Mouse (Mus musculus): ENCODE data around the gene Isg20l2.

Isg20l2 gene

DNA sequence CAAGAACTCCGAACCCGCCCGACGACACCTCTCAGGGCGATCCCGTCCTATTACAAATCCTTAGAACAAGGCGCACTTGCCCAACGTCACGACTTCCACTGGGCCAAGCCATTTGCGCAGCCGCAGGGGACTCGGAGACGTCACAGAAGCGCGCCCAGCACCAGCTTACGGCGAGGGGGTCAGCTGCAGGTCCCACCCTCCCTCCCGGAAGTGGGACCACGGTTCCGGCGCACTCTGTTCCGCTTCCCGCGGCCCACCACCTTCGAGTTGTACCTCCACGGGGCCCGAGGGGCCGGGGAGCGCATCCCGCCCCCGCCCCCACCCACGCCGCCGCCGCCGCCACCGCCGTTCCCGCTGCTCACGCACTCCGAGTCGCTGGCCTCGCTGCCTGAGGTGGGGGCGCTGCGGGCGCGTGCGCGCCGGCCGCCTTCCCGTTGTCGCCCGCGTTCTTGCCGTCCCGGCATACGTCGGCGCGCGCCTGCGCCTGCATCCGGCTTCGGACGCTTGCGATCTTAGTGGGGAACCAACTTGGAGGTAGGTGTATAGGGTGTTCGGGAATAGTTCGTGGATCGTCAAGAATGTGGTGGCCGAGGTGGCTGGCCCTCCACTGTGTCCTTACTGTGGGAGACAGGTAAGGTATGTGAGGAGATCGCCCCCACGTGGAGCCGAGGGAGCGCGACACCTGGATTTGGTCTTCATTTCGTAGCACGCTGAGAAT lies at the start of gene Isg20l2, which contains the start of gene Rrnad1:
TSS of gene Isg20l2 (plus strand) at position 237 of the 718 bp plus-strand sequence.
TSS of gene Rrnad1 (minus strand) at position 640 of the 718 bp plus-strand sequence.
- TF ChIP-seq GATA4 (IDR thresholded peaks at IDR 0.05; ENCODE audit: insufficient replicate concordance, low read length), result no peak

DNA sequence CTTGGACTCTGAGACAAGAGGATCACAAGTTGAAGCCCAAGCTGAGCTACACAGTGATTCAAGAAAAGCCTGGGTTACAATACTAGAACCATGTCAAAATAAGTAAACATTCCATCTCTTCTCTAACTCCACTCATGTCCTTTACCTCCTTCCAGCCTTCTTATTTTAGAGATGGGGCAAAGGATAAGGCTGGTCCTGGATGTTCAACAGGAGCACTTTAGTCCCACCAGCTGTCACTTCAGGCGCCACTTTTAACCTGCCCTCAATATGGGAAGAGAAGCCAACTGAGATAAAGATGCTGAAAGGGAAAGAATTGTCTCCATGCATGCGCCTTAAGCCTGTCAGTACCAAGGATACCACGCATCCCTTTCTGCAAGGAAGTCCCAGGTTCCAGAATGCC lies 45.8 kb upstream of the Isg20l2 start:
- TF ChIP-seq GATA4 (IDR thresholded peaks at IDR 0.05; ENCODE audit: insufficient replicate concordance, low read length), result no peak

DNA sequence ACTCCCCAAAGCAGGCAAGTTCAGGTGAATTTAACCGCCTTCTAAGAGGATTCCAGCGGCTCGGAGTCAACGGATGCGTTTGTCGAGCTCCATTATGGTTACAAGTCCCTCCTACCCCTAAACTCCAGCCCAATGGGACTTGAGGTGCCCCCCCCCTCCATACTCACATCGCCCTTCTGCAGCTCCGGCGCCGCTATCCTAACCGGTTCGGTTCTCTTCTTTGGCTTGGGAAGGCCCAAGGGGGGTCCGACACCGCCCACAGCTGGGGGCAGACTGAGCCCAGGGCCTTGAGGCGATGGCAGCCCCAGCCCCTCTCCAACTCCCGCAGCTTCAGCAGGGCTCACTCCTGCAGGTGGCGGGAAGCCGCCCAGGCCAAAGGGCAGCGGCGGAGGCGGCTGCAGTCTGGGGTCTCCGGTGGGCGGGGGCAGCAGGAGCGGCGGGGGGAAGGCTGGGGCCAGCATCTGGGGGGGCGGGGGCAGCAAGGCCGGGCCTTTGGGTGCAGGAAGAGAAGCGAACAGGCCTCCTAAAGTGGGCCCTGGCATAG lies 45.3 kb upstream of the Isg20l2 start:
- no peak for TF ChIP-seq GATA4 (IDR thresholded peaks at IDR 0.05; ENCODE audit: insufficient replicate concordance, low read length)

DNA sequence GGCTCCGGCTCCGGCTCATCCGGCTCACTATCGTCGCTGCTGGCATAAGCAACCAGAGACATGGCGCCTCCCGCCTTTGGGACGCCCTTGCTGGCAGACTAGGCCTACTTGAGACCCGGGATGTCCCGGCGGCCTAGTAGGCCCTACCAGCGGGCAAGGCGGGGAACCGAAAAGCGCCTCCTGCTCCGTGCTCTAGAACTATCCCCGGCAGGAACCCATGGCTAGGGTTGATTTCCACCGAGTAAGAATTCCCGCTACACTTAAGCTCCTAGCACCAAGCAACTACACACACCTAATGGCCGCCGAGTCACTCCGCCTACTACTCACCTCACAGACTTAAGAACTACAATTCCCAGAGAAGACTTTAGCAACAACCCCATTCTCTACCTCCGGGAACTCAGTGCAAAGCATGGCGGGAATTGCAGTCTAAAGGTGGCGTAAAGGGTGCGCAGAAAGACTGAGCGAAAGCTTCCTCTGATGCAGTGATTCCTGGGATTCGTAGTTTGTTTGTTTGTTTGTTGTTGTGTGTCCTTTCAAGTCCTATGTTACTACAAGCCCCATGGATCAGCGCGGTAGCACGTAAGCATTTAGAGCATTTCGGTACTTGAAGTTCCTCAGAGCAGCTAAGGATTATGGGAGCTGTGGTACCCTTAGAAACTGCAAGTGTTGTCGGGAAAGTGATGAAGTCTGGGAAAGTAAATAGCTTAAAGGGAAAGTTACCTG lies 44.7 kb upstream of the Isg20l2 start, which contains the start of gene Prcc:
TSS of gene Prcc (minus strand) at position 328 of the 723 bp plus-strand sequence.
- TF ChIP-seq GATA4 (IDR thresholded peaks at IDR 0.05; ENCODE audit: insufficient replicate concordance, low read length), result no peak

DNA sequence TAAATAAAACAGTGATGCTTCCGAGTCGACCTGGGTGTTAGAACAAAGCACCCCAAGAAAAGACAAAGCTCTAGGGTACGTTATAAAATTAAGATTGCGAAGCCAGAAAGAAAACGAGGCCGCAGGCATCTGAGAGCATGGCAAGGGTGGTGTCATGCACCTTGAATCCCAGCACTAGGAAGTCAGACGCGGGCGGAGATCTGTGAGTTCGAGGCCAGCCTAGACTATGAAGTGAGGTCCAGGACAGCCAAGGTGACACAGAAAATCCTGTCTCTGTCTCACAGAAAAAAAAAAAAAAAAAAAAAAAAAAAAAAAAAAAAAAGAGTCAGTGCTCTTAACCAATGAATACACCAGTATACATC lies 44.1 kb upstream of the Isg20l2 start:
- no peak for TF ChIP-seq GATA4 (IDR thresholded peaks at IDR 0.05; ENCODE audit: insufficient replicate concordance, low read length)

DNA sequence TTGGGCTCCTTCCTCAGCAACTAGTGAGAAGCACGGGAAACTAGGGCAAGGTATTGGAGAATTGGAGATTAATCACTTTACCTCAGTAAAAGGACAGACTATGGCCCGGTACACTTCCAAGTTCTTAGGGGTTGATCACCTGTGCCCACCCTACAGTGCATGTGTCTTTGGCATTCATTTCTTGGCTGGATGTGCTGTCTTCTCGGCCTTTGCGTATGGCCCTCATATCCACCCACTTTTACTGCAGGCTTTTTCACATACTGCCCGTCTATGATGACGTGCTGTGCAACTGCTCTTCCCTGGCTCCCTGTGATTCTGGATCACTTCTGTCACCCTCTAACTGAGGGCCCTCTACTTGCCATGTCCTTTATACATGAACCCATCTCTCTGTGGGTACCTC lies 43.7 kb upstream of the Isg20l2 start:
- no peak for TF ChIP-seq GATA4 (IDR thresholded peaks at IDR 0.05; ENCODE audit: insufficient replicate concordance, low read length)

DNA sequence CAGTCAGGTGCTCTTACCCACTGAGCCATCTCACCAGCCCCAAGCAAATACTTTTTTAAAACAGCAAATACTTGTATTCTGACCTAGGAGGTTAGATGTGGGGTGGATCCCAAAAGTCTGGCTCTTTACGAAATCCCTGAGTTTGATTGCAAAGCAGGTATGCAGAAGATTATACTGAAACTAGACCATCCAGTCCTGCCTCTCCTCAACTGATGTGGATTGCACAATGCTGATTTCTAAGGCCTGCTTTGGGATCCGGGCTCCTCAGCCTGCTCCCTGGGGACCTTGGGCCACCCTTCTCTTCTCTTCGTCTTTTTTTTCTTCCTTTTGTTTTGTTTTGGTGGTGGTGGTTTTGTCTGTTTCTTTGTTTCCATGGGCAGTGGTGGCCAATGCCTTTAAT lies 38.6 kb upstream of the Isg20l2 start:
- TF ChIP-seq GATA4 (IDR thresholded peaks at IDR 0.05; ENCODE audit: insufficient replicate concordance, low read length), result no peak

DNA sequence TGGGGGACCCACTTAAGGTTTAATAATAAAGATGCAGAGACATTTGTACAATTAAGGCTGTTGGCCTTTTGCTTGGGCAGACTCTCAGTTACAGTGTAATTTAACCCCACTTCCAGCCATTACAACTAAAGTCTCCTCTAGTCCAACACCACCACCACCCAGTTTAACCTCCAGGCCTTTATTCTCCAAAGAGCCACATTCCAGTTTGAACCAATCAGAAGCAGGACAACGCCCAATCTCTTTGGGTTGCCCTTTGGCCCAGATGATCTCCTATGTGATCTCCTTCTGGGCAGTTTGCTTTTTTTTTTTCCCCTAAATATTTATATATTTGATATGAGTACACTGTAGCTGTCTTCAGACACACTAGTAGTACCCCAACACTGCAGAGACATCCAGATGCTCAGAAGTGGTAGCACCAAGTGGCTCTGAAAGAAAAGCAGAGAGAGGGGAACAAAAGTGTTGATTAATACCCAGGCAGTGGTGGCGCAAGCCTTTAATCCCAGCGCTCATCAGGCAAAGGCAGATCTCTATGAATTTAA lies 36.7 kb upstream of the Isg20l2 start:
- TF ChIP-seq GATA4 (IDR thresholded peaks at IDR 0.05; ENCODE audit: insufficient replicate concordance, low read length), result no peak

DNA sequence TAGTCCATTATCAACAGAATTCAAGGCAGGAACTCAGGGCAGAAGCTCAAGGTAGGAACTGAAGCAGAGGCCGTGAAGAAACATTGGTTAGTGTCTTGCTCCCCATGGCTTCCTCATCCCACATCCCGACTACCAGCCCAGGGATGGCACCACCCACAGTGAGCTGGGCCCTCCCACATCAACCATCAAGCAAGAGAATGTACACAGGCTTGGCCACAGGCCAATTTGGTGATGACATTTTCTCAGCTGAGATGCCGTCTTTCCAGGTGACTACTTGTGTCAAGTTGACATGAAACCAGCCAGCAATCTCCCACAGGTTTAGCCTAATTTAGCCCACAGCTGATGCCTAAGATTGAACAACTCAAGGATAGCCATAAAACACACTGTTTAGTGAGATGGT lies 30.8 kb upstream of the Isg20l2 start:
- TF ChIP-seq GATA4 (IDR thresholded peaks at IDR 0.05; ENCODE audit: insufficient replicate concordance, low read length), result no peak

DNA sequence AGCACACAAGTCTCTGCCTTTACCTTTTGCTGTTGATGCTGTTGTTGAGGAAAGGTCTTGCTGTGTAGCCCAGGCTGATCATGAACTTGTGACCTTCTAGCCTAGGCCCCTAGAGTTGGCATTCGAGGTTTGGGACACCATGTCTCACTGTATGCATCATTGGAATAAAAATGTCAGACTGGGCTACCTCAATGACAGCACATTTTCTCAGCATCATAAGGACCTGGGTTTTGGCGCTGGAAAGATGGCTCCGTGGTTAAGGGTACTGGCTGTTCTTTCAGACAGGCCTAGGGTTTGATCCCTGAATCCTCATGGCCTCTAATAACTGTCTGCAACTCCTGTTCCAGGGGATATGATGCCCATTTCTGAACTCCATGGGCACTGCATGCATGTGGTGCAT lies 30.3 kb upstream of the Isg20l2 start:
- no peak for TF ChIP-seq GATA4 (IDR thresholded peaks at IDR 0.05; ENCODE audit: insufficient replicate concordance, low read length)

DNA sequence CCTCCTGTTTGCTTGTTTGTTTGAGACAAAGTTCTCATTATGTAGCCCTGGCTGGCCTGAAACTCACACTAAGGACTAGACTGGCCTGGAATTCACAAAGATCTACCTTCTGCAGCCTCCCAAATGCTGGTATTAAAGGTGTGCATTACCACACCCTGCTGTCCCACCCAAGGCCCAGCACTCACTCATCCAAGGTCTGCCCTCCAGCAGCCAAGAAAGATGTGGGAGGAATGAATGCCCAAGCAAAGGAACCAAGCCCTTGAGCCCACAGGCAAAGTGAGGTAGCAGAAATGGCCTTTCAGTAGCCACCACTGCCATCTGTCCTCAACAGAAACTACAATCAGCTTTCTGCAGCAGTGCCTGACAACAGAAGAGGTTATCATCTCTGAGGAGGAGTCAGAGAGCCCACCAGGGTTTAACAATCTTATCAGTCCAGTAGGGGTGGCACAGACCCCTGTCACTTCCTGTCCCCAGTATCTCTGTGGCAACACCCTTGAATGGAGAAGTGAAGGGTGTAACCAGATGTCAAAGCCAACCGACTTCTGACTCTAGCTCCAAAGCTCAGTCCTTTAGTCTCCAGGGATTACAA lies 29.0 kb upstream of the Isg20l2 start:
- TF ChIP-seq GATA4 (IDR thresholded peaks at IDR 0.05; ENCODE audit: insufficient replicate concordance, low read length), result no peak

DNA sequence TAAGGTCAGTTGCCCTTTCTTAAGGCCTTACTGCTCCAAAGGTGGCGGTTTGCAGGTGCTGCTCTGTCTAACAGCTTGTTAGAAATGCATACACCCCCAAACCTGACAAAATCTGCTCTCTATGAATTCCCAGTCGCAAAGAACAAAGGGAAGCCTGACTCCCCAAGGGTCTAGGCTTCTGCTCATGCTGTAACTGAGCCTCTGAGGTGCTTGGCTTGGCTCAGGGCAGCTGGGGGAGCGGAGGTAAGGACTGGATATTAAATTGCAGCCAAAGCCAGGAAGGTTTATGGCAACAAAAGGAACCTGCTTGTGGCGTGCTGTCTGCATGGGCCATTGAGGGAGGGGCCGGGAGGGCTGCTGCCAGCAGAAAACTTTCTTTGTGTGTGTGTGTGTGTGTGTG lies 26.3 kb upstream of the Isg20l2 start:
- no peak for TF ChIP-seq GATA4 (IDR thresholded peaks at IDR 0.05; ENCODE audit: insufficient replicate concordance, low read length)

DNA sequence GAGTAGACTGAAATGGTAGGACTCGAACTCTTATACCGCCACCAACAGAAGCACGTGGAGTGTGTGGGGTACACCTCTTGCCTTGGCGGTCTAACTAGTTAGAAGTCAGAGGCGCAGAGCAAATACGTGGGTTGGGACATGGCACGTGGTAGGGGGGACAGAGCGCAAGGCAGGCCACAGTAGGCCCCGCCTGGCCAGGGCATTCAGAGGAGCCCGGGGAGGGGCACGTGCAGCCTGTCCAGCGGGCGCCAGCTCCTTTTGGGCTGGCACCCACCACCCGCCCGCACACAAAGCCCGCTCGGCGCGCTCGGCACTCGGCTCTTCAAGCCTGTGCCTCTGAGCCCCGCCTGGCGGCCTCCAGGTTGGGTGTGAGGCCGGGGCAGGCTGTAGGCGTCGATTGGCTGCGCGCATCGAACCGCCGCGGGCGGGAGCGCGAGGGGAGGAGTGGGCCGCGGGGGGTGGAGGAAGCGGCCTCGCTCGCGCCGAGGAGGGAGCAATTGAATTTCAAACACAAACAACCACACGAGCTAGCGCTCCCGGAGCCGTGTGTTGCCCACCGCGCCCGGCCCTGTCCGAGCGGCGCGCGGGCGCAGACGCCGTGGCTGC lies 24.1 kb upstream of the Isg20l2 start, which contains the start of gene Hdgf:
TSS of gene Hdgf (plus strand) at position 442 of the 606 bp plus-strand sequence.
- TF ChIP-seq GATA4 (IDR thresholded peaks at IDR 0.05; ENCODE audit: insufficient replicate concordance, low read length), result peak; percentile 6; the same call in 1 of the 2 replicates

DNA sequence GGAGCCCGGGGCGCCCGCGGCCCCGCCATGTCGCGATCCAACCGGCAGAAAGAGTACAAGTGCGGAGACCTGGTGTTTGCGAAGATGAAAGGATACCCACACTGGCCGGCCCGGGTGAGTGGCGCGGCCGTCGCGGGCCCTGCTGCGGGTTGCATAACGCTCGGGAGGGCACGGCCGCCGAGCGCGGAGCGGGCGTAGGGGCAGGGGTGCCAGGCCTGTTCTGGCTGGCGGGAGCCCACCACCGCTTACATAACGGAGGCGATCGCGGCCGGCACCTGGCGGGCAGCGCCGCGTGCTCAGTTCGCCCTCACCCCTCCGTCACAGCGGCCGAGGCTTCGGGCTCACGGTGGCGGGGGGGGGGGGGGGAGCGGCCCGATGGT lies 23.5 kb upstream of the Isg20l2 start:
- TF ChIP-seq GATA4 (IDR thresholded peaks at IDR 0.05; ENCODE audit: insufficient replicate concordance, low read length), result no peak
